Mouse (Mus musculus) embryonic facial prominence, embryonic 13.5 days (tissue): Measurements from ENCODE around the gene Igfn1. TPM values are rescaled to one million over a fixed set of nuclear protein-coding genes. Genes with fewer than 3 reads are reported as not detected.

ENCODE experiments used
- ATAC-seq: fragments of 200-750 bp; cut with Nextera tagmentation; 2 replicates; pipeline ENCODE4 v1.8.0; 2017; ENCODE audit warnings: low read depth; ENCODE audit not compliant: insufficient number of reproducible peaks, insufficient read depth, low FRiP score, low TSS enrichment
- H3K27ac ChIP-seq: fragments of 300-500 bp; sonication (generic); 2 replicates; pipeline ENCODE4 v1.5.1; 2015; ENCODE audit warnings: moderate library complexity, mild to moderate bottlenecking, inconsistent platforms
- H3K27me3 ChIP-seq: fragments of 300-500 bp; sonication (generic); 2 replicates; pipeline ENCODE4 v1.6.1; 2015; ENCODE audit warnings: mild to moderate bottlenecking, inconsistent platforms
- H3K36me3 ChIP-seq: fragments of 300-500 bp; sonication (generic); 2 replicates; pipeline ENCODE4 v1.6.1; 2015; ENCODE audit warnings: mild to moderate bottlenecking, inconsistent platforms
- H3K4me1 ChIP-seq: fragments of 300-500 bp; sonication (generic); 2 replicates; pipeline ENCODE4 v1.6.1; 2015; ENCODE audit warnings: inconsistent platforms
- H3K4me2 ChIP-seq: fragments of 300-500 bp; sonication (generic); 2 replicates; pipeline ENCODE4 v1.6.1; 2015; ENCODE audit warnings: moderate library complexity, mild to moderate bottlenecking, inconsistent platforms
- H3K4me3 ChIP-seq: fragments of 300-500 bp; sonication (generic); 2 replicates; pipeline ENCODE4 v1.5.1; 2015; ENCODE audit warnings: mild to moderate bottlenecking, inconsistent platforms
- H3K9ac ChIP-seq: fragments of 300-500 bp; sonication (generic); 2 replicates; pipeline ENCODE4 v1.6.1; 2015; ENCODE audit warnings: mild to moderate bottlenecking, inconsistent platforms
- H3K9me3 ChIP-seq: fragments of 300-500 bp; sonication (generic); 2 replicates; pipeline ENCODE4 v1.6.1; 2016; ENCODE audit warnings: inconsistent platforms
- WGBS: fragments of 180-500 bp; shearing (Covaris S2); methylation state at CpG from one replicate; pipeline ENCODE4 v1.1.7; 2015; ENCODE audit warnings: mixed read lengths; 5-methylcytosine and 5-hydroxymethylcytosine counted together
- polyA plus RNA-seq: library from polyadenylated mRNA; unstranded; fragments of >200 nt; fragmentation: Nextera tagmentation; extraction: Ambion mirVana; gene quantifications from 2 replicates; pipeline ENCODE4 v1.2.1, GENCODE M21; 2015

Igfn1 gene
- polyA plus RNA-seq, 1 experiment from 2014 or later, result 0.06 TPM

DNA sequence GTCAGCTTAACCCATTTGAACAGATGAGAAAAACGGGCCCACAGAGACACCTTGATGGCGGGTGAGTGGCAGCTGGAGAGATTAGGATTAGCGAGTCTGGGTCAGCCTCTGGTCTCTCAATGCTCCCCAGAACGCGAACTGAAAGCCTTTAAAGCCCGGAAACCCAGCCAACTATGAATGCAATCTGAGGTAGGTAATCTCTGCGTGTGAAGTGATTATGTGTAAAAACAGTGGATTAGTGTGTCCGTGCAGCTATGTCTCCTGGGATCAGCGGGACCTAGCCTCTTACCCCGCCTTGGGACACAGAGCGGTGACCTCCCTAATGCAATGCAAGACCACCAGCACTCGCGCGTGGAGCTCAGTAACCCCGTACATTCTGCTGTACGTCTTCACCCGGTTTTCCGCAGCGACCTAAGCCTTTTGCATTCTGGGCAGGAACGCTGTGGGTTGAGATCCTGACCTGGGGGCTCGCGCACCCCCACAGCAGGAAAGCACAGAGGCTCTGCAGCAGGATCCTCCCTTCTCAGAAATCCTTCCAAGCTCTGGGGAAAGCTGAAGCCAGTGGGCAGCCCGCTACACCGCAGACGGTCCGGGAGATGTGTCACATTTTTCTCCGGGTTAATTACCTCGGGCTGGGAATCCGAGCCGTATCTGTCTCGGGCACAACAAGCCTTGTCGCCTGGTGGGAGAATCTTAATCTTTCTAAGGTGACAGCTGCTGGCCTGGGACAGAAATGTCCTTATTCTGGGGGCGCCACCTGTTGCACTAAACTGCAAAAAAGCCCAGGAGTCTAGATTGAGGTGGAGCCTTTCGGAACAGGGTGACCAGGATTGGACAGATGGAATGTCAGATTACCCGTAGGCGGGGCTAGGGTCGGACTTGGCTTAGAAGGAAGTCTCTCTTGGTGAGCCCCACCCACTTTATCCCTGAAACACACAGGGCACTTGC lies 1.3 kb upstream of the Igfn1 start, which contains the start of gene Tmem9:
Tmem9 (plus strand) TSS at position 940 of the 948 bp plus-strand sequence.
- Histone ChIP-seq H3K4me2 (peak within 1 kb of the TSS; percentile 79), H3K9ac (peak within 1 kb of the TSS; percentile 68), H3K9me3 (no peaks in the 10 kb centered on the region), H3K27ac (no peak within 1 kb of the TSS), H3K36me3 (no peaks in the 10 kb centered on the region), H3K4me1 (peaks cover 6% of the 10 kb centered on the region), H3K27me3 (peaks cover 34% of the 10 kb centered on the region), H3K4me3 (peak within 1 kb of the TSS; percentile 46)
- WGBS, result 3% methylated on average over 37 of the region's 37 CpGs
- no peak for ATAC-seq

- Histone ChIP-seq H3K4me2 (no peak overlapping the region), H3K9me3 (no peaks in the 10 kb centered on the region), H3K4me3 (no peak overlapping the region), H3K27ac (no peak overlapping the region), H3K36me3 (no peaks in the 10 kb centered on the region), H3K27me3 (peaks cover 7% of the 10 kb centered on the region), H3K4me1 (no peaks in the 10 kb centered on the region), H3K9ac (no peak overlapping the region)
- 84% methylated on average over 2 of the region's 2 CpGs for WGBS
- no peak for ATAC-seq
These were observed 4.7 kb downstream of the Igfn1 start for GRCm38 (mm10) chr1:136001438-136001837.

GRCm38 (mm10) chr1:135999720-136000287 lies 6.3 kb downstream of the Igfn1 start:
- H3K36me3 ChIP-seq, result no peaks in the 10 kb centered on the region
- H3K9me3 ChIP-seq, result no peaks in the 10 kb centered on the region
- H3K4me2 ChIP-seq, result no peak overlapping the region
- 68% methylated on average over 8 of the region's 8 CpGs for WGBS
- H3K27ac ChIP-seq, result no peak overlapping the region
- no peaks in the 10 kb centered on the region for H3K4me1 ChIP-seq
- no peaks in the 10 kb centered on the region for H3K27me3 ChIP-seq
- no peak for ATAC-seq
- no peak overlapping the region for H3K4me3 ChIP-seq
- H3K9ac ChIP-seq, result no peak overlapping the region

DNA sequence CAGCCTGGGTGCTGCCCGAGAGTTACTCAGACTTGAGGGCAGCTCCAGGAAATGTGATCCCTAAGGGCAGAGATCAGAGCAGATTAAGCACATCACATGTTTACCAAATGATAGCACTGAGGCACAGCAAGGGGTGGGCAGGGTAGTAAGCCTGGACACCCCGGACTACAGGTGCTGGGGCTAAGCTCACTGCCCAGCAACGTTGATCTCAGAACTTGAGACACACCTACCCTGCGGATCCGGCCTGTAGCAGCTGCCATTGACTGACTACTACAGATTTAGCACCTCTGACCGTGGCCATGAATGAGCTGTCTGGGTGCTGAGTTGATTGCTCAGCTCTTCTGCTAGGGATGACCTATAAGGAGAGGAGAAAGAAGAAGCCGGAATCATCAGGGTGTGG lies 8.6 kb downstream of the Igfn1 start:
- no peak overlapping the region for H3K9ac ChIP-seq
- H3K9me3 ChIP-seq, result no peaks in the 10 kb centered on the region
- ATAC-seq, result no peak
- WGBS, result 65% methylated on average over 7 of the region's 7 CpGs
- no peak overlapping the region for H3K4me3 ChIP-seq
- no peaks in the 10 kb centered on the region for H3K36me3 ChIP-seq
- no peak overlapping the region for H3K4me2 ChIP-seq
- no peak overlapping the region for H3K27ac ChIP-seq
- H3K4me1 ChIP-seq, result no peaks in the 10 kb centered on the region
- H3K27me3 ChIP-seq, result no peaks in the 10 kb centered on the region

DNA sequence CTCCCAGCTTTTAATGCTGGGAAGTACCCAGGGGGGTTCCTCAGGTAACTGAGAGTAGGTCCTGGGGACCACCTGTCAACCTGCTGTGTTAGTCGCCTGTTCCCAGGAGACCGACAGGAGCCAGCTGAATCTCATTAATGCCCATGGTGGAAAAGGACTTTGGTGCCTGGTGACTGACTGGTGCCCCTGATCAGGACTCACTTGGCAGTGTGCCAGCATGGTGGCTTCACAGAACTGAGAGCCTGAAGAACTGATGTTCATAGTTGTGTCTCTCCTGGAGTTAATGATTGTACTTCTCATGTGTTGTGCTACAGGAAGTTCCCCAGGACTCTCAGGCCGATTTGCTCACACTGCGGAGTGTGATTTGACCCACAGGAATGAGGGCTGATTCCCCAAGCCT lies 12.7 kb downstream of the Igfn1 start:
- Histone ChIP-seq H3K36me3 (no peaks in the 10 kb centered on the region), H3K4me3 (no peak overlapping the region), H3K27ac (no peak overlapping the region), H3K4me2 (no peak overlapping the region), H3K9ac (no peak overlapping the region), H3K9me3 (no peaks in the 10 kb centered on the region), H3K4me1 (no peaks in the 10 kb centered on the region), H3K27me3 (no peaks in the 10 kb centered on the region)
- no peak for ATAC-seq
- WGBS, result 74% methylated on average over 4 of the region's 4 CpGs

GRCm38 (mm10) chr1:135989876-135990275 lies 16.3 kb downstream of the Igfn1 start:
- H3K27me3 ChIP-seq, result no peaks in the 10 kb centered on the region

GRCm38 (mm10) chr1:135984105-135984504 lies 22.0 kb downstream of the Igfn1 start:
- no peaks in the 10 kb centered on the region for H3K27me3 ChIP-seq
- 25% methylated on average over 5 of the region's 5 CpGs for WGBS
- peaks cover 7% of the 10 kb centered on the region; the same call in 1 of the 2 replicates for H3K4me1 ChIP-seq
- no peak overlapping the region for H3K27ac ChIP-seq
- H3K36me3 ChIP-seq, result no peaks in the 10 kb centered on the region
- H3K9ac ChIP-seq, result no peak overlapping the region
- no peaks in the 10 kb centered on the region for H3K9me3 ChIP-seq
- no peak for ATAC-seq
- H3K4me3 ChIP-seq, result no peak overlapping the region
- no peak overlapping the region for H3K4me2 ChIP-seq

More at GRCm38 (mm10) chr1:135989876-135990275, 16.3 kb downstream of the Igfn1 start:
- no peaks in the 10 kb centered on the region for H3K4me1 ChIP-seq
- H3K9ac ChIP-seq, result no peak overlapping the region
- H3K4me2 ChIP-seq, result no peak overlapping the region
- H3K36me3 ChIP-seq, result no peaks in the 10 kb centered on the region
- no peak for ATAC-seq
- no peaks in the 10 kb centered on the region for H3K9me3 ChIP-seq
- H3K27ac ChIP-seq, result no peak overlapping the region
- H3K4me3 ChIP-seq, result no peak overlapping the region

DNA sequence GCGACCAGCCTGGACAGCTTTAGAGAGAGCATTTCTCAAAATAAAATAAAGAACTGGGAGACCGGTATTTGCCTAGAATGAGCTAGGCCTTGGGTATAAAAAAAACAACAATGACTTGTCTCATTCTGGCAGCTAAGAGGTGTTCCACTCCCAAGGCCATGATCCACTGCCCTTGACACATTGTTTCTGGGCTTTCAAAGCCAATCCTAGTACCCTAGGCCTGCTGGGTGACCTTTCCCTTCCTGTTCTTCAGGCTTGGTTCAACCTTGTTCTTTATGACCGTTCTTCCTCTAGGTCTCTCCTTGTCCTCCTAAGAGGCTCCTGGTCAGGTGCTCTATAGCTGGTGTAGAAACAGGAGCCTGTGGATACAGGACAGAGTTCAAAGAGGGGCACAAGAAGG lies 33.6 kb downstream of the Igfn1 start:
- H3K4me2 ChIP-seq, result no peak overlapping the region
- 93% methylated on average over 3 of the region's 3 CpGs for WGBS
- H3K9ac ChIP-seq, result no peak overlapping the region
- no peak overlapping the region for H3K4me3 ChIP-seq
- H3K27me3 ChIP-seq, result no peaks in the 10 kb centered on the region
- no peaks in the 10 kb centered on the region for H3K9me3 ChIP-seq
- H3K4me1 ChIP-seq, result no peaks in the 10 kb centered on the region
- no peak overlapping the region for H3K27ac ChIP-seq
- ATAC-seq, result no peak
- no peaks in the 10 kb centered on the region for H3K36me3 ChIP-seq

GRCm38 (mm10) chr1:135970486-135970885 lies 35.7 kb downstream of the Igfn1 start:
- Histone ChIP-seq H3K4me3 (no peak overlapping the region), H3K4me1 (no peaks in the 10 kb centered on the region), H3K27me3 (no peaks in the 10 kb centered on the region), H3K36me3 (no peaks in the 10 kb centered on the region), H3K9ac (no peak overlapping the region), H3K9me3 (no peaks in the 10 kb centered on the region), H3K27ac (no peak overlapping the region), H3K4me2 (no peak overlapping the region)
- 66% methylated on average over 2 of the region's 2 CpGs for WGBS
- no peak for ATAC-seq

- no peak overlapping the region for H3K4me3 ChIP-seq
- no peaks in the 10 kb centered on the region for H3K9me3 ChIP-seq
- H3K36me3 ChIP-seq, result no peaks in the 10 kb centered on the region
- no peak overlapping the region for H3K9ac ChIP-seq
- WGBS, result 75% methylated on average over 4 of the region's 4 CpGs
- H3K4me1 ChIP-seq, result no peaks in the 10 kb centered on the region
- no peak overlapping the region for H3K4me2 ChIP-seq
- no peaks in the 10 kb centered on the region for H3K27me3 ChIP-seq
- no peak overlapping the region for H3K27ac ChIP-seq
- no peak for ATAC-seq
These were observed 38.4 kb downstream of the Igfn1 start for GRCm38 (mm10) chr1:135967739-135968138.

DNA sequence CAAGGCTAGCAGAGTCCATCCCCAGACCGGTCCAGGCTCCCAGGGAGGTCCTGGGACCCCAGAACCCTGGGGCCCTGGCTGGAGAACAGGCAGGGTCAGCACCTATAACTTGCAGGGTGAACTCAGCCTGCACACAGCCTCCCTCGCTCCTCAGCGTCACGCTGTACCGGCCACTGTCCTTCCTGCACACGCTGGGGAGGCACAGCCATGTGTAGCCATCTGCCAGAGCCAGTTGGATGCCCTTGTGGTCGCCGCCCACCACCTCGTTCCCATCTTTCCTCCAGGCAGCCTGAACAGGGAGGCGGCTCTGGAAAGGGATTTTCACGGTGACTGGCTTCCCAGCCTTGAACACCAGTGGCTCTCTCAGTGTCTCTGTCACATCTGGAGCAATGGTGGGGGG lies 41.6 kb downstream of the Igfn1 start:
- WGBS, result 71% methylated on average over 11 of the region's 11 CpGs

DNA sequence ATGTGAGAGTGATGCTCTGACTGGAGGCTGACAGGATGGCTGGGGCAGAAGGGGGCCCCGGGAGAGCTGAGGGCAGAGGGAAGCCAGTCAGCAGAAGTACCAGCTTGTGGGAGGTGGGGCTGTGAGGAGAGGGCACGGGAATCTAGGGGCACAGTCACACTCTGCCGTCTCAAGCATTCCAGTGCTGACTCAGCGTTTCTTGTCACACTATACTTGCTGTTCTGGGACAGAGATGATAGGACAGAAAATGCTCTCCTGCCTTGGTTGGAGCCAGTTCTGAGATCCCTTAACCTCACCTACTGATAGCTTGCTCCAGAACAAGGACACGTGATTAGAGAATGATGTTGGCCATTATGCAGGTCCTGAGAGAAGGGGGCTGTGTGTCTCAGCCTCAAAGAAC lies 43.0 kb downstream of the Igfn1 start:
- H3K36me3 ChIP-seq, result no peaks in the 10 kb centered on the region
- WGBS, result 66% methylated on average over 5 of the region's 5 CpGs
- no peaks in the 10 kb centered on the region for H3K9me3 ChIP-seq

More for the DNA sequence above, 41.6 kb downstream of the Igfn1 start:
- Histone ChIP-seq H3K9ac (no peak overlapping the region), H3K4me2 (no peak overlapping the region), H3K4me3 (no peak overlapping the region), H3K27ac (no peak overlapping the region), H3K4me1 (no peaks in the 10 kb centered on the region), H3K9me3 (no peaks in the 10 kb centered on the region), H3K36me3 (no peaks in the 10 kb centered on the region), H3K27me3 (0 out of 2 replicates have a peak, but pooled peaks cover 3% of the 10 kb centered on the region)
- ATAC-seq, result no peak

More for the DNA sequence above, 43.0 kb downstream of the Igfn1 start:
- Histone ChIP-seq H3K27ac (no peak overlapping the region), H3K4me1 (no peaks in the 10 kb centered on the region), H3K4me3 (no peak overlapping the region), H3K27me3 (0 out of 2 replicates have a peak, but pooled peaks cover 3% of the 10 kb centered on the region), H3K4me2 (no peak overlapping the region), H3K9ac (no peak overlapping the region)
- no peak for ATAC-seq
